Mouse (Mus musculus) monocyte, adult 2 months (primary cell): Measurements from ENCODE around the gene Lgals3.

Source experiments
- DNase-seq, 2 experiments: peaks; one replicate each; pipeline ENCODE4 v3.0.0; 2022; ENCODE audit warnings: low spot score in 2 of 2, low read depth in 1 of 2

Gene Lgals3

GRCm38 (mm10) chr14:47369741-47370140 is 2.2 kb downstream of the Lgals3 start:
- no peak for DNase-seq

DNA sequence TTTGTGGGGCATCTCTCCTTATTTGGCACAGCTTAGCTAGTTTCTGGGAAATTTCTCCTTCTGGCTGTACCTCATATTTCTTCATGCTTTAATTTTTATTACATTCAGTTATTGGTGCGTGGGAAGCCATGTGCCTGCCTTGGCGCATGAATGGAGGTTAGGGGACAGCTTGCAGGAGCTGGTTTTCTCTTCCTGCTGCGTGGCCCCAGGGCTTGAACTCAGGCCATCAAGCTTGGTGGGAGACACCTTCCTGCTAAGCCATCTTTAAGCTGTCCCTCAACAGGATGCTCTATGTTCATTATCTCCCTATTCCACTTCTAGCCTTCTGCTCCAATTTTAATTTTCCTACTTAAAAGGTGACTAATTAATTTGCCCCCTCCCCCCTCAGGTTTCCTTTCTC is 3.2 kb downstream of the Lgals3 start:
- no peak for DNase-seq

- DNase-seq, result no peak
These were observed 4.1 kb downstream of the Lgals3 start for GRCm38 (mm10) chr14:47371689-47372088.

- DNase-seq, result peak; percentile 72 to 82
These were observed 6.5 kb downstream of the Lgals3 start for GRCm38 (mm10) chr14:47373728-47374678.

DNA sequence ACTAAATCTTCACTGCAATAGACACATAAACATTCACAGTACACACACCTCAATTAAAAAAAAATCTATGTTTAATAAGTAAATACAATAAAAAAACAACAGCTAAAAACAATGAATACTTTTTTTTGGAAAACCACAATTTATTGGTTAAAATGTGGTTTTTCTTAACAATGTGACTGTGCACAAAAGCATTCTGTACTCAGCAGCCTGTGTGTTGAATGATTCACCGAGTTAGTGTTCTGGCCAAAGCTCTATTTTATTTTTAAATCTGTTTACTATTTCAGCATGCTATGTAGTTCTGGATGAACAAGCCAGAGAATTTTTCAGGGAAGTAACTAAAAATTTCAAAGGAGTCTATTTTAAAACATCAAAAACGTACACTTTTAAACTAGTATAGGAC is 9.0 kb downstream of the Lgals3 start:
- DNase-seq, result no peak

- DNase-seq, result no peak
These were observed 10.8 kb downstream of the Lgals3 start for GRCm38 (mm10) chr14:47378336-47378735.

DNA sequence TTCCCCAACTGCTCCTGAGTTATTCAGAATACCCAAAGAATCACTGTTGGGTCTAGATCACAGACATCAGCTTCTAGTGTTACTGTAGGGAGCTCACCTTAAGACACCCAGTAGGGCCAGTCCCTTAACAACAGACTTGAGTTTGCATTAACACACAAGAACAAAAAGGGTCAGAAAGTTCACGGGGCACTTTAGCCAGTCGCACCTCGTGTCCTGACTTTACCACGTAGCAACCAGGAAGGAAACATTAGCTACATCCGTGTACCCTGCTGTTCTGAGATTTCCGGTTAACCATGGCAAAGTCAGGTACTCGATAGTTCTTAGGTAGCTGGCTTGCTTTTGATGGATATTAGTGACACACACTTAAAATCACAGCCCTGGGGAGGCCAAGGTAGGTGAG is 16.4 kb downstream of the Lgals3 start:
- DNase-seq, result no peak

- no peak for DNase-seq
These were observed 17.1 kb downstream of the Lgals3 start for GRCm38 (mm10) chr14:47384653-47385052.

- DNase-seq, result no peak
These were observed 18.6 kb downstream of the Lgals3 start for GRCm38 (mm10) chr14:47386125-47386524.

GRCm38 (mm10) chr14:47393354-47394094 is 26.0 kb downstream of the Lgals3 start:
- DNase-seq, result no peak

- DNase-seq, result no peak
These were observed 27.5 kb downstream of the Lgals3 start for GRCm38 (mm10) chr14:47395007-47395406.

DNA sequence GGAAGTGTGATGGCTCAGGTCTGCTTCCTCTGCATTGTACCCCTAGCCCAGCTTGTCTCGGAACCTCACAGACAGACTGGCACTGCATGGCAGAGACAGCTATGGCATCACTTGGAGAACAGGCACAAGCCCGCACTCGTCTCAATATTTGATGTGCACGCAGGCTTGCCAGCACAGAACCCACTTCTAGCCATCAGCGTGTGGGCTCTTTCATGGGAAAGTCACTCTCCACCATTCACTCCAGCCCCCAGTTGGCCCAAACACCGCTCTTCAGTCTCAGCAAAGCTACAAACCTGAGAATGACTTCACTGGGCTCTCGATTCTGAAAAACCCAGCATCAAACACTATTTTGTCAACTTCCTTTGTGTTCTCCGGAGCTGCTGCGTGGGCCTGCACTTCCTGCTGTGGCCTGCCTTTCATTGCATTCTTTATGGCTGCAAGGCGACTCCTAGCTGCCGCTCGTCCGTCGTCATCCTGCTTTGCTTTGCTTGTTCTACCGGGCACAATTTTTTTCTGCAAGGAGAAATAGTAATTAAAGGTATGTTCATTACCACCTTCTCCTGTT is 28.0 kb downstream of the Lgals3 start:
- DNase-seq, result no peak

DNA sequence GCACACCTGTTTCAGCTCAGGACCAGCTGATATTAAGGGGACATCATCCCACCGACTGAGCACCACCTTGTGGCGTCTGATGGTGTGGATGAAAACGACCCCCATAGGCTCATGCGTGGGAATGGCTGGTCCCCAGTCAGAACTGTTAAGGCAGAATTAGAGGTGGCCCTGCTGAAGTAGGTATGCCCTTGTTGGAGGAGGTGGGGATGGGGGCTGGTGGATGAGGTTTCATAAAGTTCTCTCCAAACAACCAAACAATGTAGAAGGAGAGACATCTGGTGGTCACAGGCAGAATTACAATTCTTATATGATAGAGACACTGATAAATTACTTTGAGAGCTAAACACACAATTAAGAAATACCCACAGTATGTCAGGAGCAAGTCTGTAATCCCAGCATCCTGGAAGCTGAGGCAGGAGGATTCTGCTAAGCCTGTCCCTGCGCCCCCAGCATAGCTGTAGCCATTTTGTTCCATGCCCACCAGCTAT is 28.7 kb downstream of the Lgals3 start:
- no peak for DNase-seq

- no peak for DNase-seq
These were observed 35.2 kb downstream of the Lgals3 start for GRCm38 (mm10) chr14:47402735-47403134.

GRCm38 (mm10) chr14:47406000-47406399 is 38.4 kb downstream of the Lgals3 start:
- no peak for DNase-seq

- DNase-seq, result no peak
These were observed 49.8 kb downstream of the Lgals3 start for GRCm38 (mm10) chr14:47417346-47417745.

DNA sequence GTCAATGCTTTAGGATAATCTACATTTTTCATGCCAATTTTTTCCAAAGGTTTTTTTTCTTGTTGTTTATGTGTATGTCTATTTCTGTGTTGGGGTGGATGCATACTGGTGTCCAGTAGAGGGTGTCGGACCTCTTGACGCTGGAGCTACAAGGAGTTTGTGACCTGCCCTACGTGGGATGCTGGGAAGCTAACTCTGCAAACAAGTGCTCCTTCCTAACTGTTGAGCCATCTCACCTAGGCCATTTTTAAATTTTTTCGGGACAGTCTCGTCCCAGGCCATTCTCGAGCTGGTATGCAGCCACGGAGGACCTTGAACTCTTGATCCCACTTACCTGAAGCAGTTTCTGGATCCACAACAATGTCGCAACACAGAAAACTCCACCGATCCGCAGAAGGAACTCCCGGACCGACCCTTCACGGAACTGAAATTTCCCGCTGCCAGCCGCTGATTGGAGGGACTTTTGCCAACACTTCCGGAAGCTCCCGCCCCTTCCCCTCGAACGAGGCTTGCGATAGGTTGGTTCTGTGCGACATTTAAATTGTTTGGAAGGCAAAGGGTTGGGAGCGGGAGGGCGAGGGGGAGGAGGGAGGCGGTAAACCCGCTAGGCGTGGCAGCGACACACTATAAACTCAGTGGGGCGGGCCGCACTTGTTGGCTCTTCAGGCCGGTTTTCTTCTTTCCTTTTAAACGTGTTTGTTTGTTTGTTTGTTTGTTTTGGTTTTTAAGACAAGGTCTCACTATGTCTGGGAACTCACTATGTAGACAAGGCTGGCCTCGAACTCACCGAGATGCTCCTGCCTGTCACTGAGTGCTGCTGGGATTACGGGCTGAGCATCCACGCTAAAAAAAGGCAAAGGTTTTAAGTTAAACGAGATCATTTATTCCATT is 50.5 kb downstream of the Lgals3 start, which contains the start of gene Dlgap5:
Gene Dlgap5 (minus strand): TSS at position 633 of the 891 bp plus-strand sequence.
- DNase-seq, result peak; percentile 84

GRCm38 (mm10) chr14:47418666-47418991 is 51.1 kb downstream of the Lgals3 start:
- no peak for DNase-seq

DNA sequence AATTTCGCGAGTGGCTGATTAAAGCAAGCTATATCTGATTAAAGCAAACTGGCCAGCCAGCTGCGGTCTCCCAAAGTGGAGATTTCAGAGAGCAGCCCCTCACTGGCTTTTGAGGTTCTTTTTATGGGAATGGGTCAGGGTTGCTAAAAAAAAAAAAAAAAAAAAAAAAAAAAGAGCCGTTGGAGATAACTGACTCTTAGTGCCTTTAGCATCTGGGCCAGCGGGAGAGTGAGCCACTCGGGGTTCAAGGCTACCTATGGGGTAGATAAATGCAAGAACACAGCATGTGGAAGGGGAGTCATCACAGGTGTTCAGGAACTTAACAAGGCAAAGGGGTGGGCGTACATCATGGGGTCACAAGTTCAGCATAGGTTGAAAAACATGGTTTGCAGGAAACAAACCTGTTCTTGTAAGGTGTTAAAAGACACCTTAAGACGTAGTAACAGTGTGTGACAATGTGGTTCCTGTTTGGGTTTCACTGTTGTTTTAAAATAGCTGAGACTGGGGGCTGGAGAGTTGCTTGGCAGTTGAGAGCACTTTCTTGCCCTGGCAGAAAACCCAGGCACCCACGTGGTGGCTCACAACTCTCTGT is 51.6 kb downstream of the Lgals3 start:
- DNase-seq, result no peak

DNA sequence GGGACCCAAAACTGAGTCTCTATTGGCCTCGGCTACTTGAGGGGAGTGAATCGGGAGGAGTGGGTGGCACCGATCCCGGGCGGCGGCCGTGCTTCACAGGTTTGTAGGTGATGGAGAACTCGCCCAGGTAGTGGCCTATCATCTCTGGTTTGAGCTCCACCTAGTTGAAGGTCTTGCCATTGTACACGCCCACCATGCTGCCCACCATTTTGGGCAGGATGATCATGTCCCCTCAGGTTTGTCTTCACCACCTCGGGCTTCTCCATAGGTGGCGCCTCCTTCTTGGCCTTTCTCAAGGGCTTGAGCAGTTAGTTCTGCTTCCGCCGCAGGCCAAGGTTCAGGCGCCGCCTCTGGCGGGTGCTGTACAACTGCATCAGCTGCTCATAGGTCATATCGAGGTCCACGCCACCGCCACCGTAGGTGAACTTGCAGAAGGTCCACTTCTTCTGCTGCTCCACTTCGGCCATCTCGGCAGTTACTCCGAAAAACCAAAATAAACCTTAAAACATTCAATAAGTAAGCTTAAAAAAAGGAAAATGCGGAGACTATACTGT is 52.2 kb downstream of the Lgals3 start:
- no peak for DNase-seq
